Comparison of ENCODE assay signal across 8 mouse cellular contexts in genomic region chr8:111393391-111394363, GRCm38 (mm10). TPM values are rescaled to one million over a fixed set of nuclear protein-coding genes. Genes with fewer than 3 reads are reported as not detected.
DNase-seq lines count a peak whose midpoint lies in the region; ATAC-seq and TF ChIP-seq lines count a peak whose summit lies in the region.

Gene Fa2h (minus strand): TSS chr8:111393824.

- H3K27ac ChIP-seq in cortical plate, adult 2 months (ENCODE audit: insufficient read depth, low read length), result peak within 1 kb of the TSS; percentile 92
- no peak within 1 kb of the TSS for H3K27ac ChIP-seq in hindbrain, embryonic 16.5 days (ENCODE audit: low read depth, low read length)

- TF ChIP-seq CTCF in cortical plate, adult 2 months (IDR thresholded peaks at IDR 0.05; ENCODE audit: extremely low read depth, insufficient read depth, low read length), result no peak

- H3K36me3 ChIP-seq in hindbrain, embryonic 16.5 days (ENCODE audit: control insufficient read depth, insufficient read depth, low read length), result no peaks in the 10 kb centered on the region
- no peaks in the 10 kb centered on the region for H3K36me3 ChIP-seq in megakaryocyte, embryonic 14.5 days (replicated peaks; ENCODE audit: low read length)

- peak within 1 kb of the TSS; percentile 99 for H3K4me2 ChIP-seq in hindbrain, embryonic 16.5 days (ENCODE audit: low read length)

- ATAC-seq in activated CD4-positive, CD25-positive, alpha-beta regulatory T cell, adult 4 months, result peak; percentile 73
- peak; percentile 95 for ATAC-seq in hindbrain, embryonic 16.5 days

- no peaks in the 10 kb centered on the region for H3K9me3 ChIP-seq in hindbrain, embryonic 16.5 days (ENCODE audit: control insufficient read depth, low read length)
- H3K9me3 ChIP-seq in megakaryocyte, embryonic 14.5 days, result no peaks in the 10 kb centered on the region

- H3K4me3 ChIP-seq in cortical plate, adult 2 months (ENCODE audit: insufficient read depth, low read length), result peak within 1 kb of the TSS; percentile 42
- H3K4me3 ChIP-seq in hindbrain, embryonic 16.5 days (ENCODE audit: low read length), result peak within 1 kb of the TSS; percentile 72
- H3K4me3 ChIP-seq in megakaryocyte, embryonic 14.5 days (replicated peaks), result peak within 1 kb of the TSS; percentile 89

- H3K4me1 ChIP-seq in cortical plate, adult 2 months (ENCODE audit: control insufficient read depth, insufficient read depth, low read length), result no peaks in the 10 kb centered on the region; the same call in 1 of the 2 replicates
- H3K4me1 ChIP-seq in hindbrain, embryonic 16.5 days (ENCODE audit: control insufficient read depth, insufficient read depth, low read depth, low read length), result peaks cover 3% of the 10 kb centered on the region
- peaks cover 11% of the 10 kb centered on the region for H3K4me1 ChIP-seq in megakaryocyte, embryonic 14.5 days

- peak within 1 kb of the TSS; percentile 70 for H3K9ac ChIP-seq in hindbrain, embryonic 16.5 days (ENCODE audit: low read depth, low read length)

- no peak for TF ChIP-seq POLR2A in cortical plate, adult 2 months (IDR thresholded peaks at IDR 0.05; ENCODE audit: extremely low read depth, insufficient read depth, low read length)

- WGBS in hindbrain, embryonic 16.5 days, result under 1% methylated on average over 53 of the region's 71 CpGs

- DNase-seq in gastrocnemius, adult 8-10 months (ENCODE audit: low spot score in 2 of 2), result peak; percentile 7 to 50
- peak; percentile 52 to 74 for DNase-seq in left cerebral cortex, adult 8-10 months (ENCODE audit: low spot score in 2 of 2)
- DNase-seq in right cerebral cortex, postnatal 14 days, result peak; percentile 60
- DNase-seq in urinary bladder, postnatal 14 days (ENCODE audit: low spot score), result peak; percentile 87

- peaks cover 26% of the 10 kb centered on the region for H3K27me3 ChIP-seq in hindbrain, embryonic 16.5 days (replicated peaks; ENCODE audit: control insufficient read depth, insufficient read depth, low read length)
- peaks cover 81% of the 10 kb centered on the region for H3K27me3 ChIP-seq in megakaryocyte, embryonic 14.5 days (replicated peaks)

RNA-seq across cellular contexts. Expression of gene Fa2h, which starts in this region (rescaled TPM):
- polyA plus RNA-seq in activated CD4-positive, CD25-positive, alpha-beta regulatory T cell, adult 4 months (2017; shearing (Covaris generic)), result under 1 TPM in 1 of 2 experiments, not detected in 1; 0.21 TPM
- polyA plus RNA-seq in cortical plate, adult 2 months (2012; rRNA removed), result 53.4 and 67.1 TPM in 2 replicates
- under 1 TPM; 0.17 to 0.58 (median 0.29) TPM for total RNA-seq in gastrocnemius, adult 8-10 months (2022)
- polyA plus RNA-seq in hindbrain, embryonic 16.5 days (2015; fragmentation: Nextera tagmentation; extraction: Ambion mirVana), result 0.85 and 1.5 TPM in 2 replicates
- 10 to 100 TPM; 23.8 to 26.2 (median 24.8) TPM for total RNA-seq in left cerebral cortex, adult 8-10 months (2022)
- not detected in 2 replicates for polyA plus RNA-seq in megakaryocyte, embryonic 14.5 days (2012; ENCODE audit: insufficient read depth, low replicate concordance)

Comparison
In these comparisons a context has a peak if more than half of its experiments do, and no peak if none do; other contexts are left out.
1. RNA of gene Fa2h (total RNA-seq): 23.8 to 26.2 TPM in left cerebral cortex, adult 8-10 months; 0.17 to 0.58 TPM in gastrocnemius, adult 8-10 months; every median in the first group is over 10 times any median in the second.
2. RNA of gene Fa2h (polyA plus RNA-seq): 53.4 to 67.1 TPM in cortical plate, adult 2 months; 0.85 to 1.5 TPM in hindbrain, embryonic 16.5 days, 0.21 TPM in activated CD4-positive, CD25-positive, alpha-beta regulatory T cell, adult 4 months and not detected in megakaryocyte, embryonic 14.5 days; every median in the first group is over 10 times any median in the second.
3. Peak in ATAC-seq in activated CD4-positive, CD25-positive, alpha-beta regulatory T cell, adult 4 months; RNA of the gene not detected or under 1 TPM.
4. Peak in DNase-seq in gastrocnemius, adult 8-10 months; RNA of the gene not detected or under 1 TPM.
5. DNase-seq: peak in every context shown above with its lines; median percentile 87 in urinary bladder, postnatal 14 days; 63 in left cerebral cortex, adult 8-10 months; 60 in right cerebral cortex, postnatal 14 days; 28 in gastrocnemius, adult 8-10 months.
6. Peak in every context shown above with its lines, with median percentiles within 50 percentile points of each other: H3K4me3 ChIP-seq.